Mouse (Mus musculus): ENCODE results near the gene Heatr5b.

The Heatr5b gene

GRCm38 (mm10) chr17:78834856-78835835 lies at the start of gene Heatr5b, which contains the start of gene Gpatch11:
Gene Heatr5b, minus strand, starts transcription at chr17:78835364.
Gene Gpatch11, plus strand, starts transcription at chr17:78835567.
- DNase-seq, result peak; percentile 100

- no peak for DNase-seq
Measured at GRCm38 (mm10) chr17:78883291-78883690, 48.1 kb upstream of the Heatr5b start.

- DNase-seq, result peak; percentile 88 to 95
Measured at GRCm38 (mm10) chr17:78882401-78883112, 47.4 kb upstream of the Heatr5b start, which contains the start of gene Eif2ak2. Gene Eif2ak2, minus strand, starts transcription at chr17:78882573.

GRCm38 (mm10) chr17:78881878-78882304 lies 46.7 kb upstream of the Heatr5b start:
- peak; percentile 38 to 59 for DNase-seq

- no peak for DNase-seq
Measured at GRCm38 (mm10) chr17:78873886-78874285, 38.7 kb upstream of the Heatr5b start.

GRCm38 (mm10) chr17:78856243-78856642 lies 21.1 kb upstream of the Heatr5b start:
- DNase-seq, result no peak

GRCm38 (mm10) chr17:78842271-78842928 lies 7.2 kb upstream of the Heatr5b start:
- DNase-seq, result no peak

- no peak for DNase-seq
Measured at GRCm38 (mm10) chr17:78836056-78836455, 892 bp upstream of the Heatr5b start.

GRCm38 (mm10) chr17:78824346-78824745 lies 10.8 kb downstream of the Heatr5b start:
- no peak for DNase-seq

- DNase-seq, result no peak
Measured at GRCm38 (mm10) chr17:78809582-78809981, 25.6 kb downstream of the Heatr5b start.

- DNase-seq, result no peak
Measured at GRCm38 (mm10) chr17:78809019-78809418, 26.1 kb downstream of the Heatr5b start.

- DNase-seq, result no peak
Measured at GRCm38 (mm10) chr17:78797222-78797621, 37.9 kb downstream of the Heatr5b start.

GRCm38 (mm10) chr17:78794390-78794789 lies 40.8 kb downstream of the Heatr5b start:
- DNase-seq, result no peak

- DNase-seq, result no peak
Measured at GRCm38 (mm10) chr17:78792122-78792521, 43.0 kb downstream of the Heatr5b start.

- DNase-seq, result no peak
Measured at GRCm38 (mm10) chr17:78791690-78792070, 43.5 kb downstream of the Heatr5b start.

- peak in 1 of 2 experiments; percentile 5 for DNase-seq
Measured at GRCm38 (mm10) chr17:78791068-78791689, 44.0 kb downstream of the Heatr5b start.

- DNase-seq, result peak in 1 of 2 experiments; percentile 4
Measured at GRCm38 (mm10) chr17:78788273-78788672, 46.9 kb downstream of the Heatr5b start.

- no peak for DNase-seq
Measured at GRCm38 (mm10) chr17:78778765-78779164, 56.4 kb downstream of the Heatr5b start.

- DNase-seq, result no peak
Measured at GRCm38 (mm10) chr17:78772317-78772716, 62.8 kb downstream of the Heatr5b start.

- DNase-seq, result no peak
Measured at GRCm38 (mm10) chr17:78770932-78771331, 64.2 kb downstream of the Heatr5b start.

GRCm38 (mm10) chr17:78769341-78769740 lies 65.8 kb downstream of the Heatr5b start:
- DNase-seq, result no peak

- DNase-seq, result no peak
Measured at GRCm38 (mm10) chr17:78768937-78769336, 66.2 kb downstream of the Heatr5b start.

Measured in kidney, postnatal 4 days (tissue).